In genomic region chr7:10252075-10252474, GRCm38 (mm10) we compare ENCODE assay signal across 46 mouse cellular contexts. TPM values are rescaled to one million over a fixed set of nuclear protein-coding genes. Genes with fewer than 3 reads are reported as not detected.
"Had no signal": no experiment of that assay in that cellular context is flagged by ENCODE, and none has a peak within 500 bp of the region (broad histone marks: within the 10 kb centered on the region; RNA-seq: fewer than 3 reads in every experiment).

No protein-coding gene starts in this region.

- DNase-seq: left cerebral cortex, postnatal 4 days; liver; liver, embryonic 13.5 days; liver, postnatal 0 days; lung, adult 18-20 months; lung, adult 2 months; lung, embryonic 14.5 days; lung, postnatal 10 days; lung, postnatal 14 days; lung, postnatal 36 days; lung, postnatal 4 days; midbrain, embryonic 14.5 days had no signal

- H3K27ac ChIP-seq: limb, embryonic 10.5 days; limb, embryonic 12.5 days; limb, embryonic 13.5 days; limb, embryonic 15.5 days; liver, embryonic 12.5 days; liver, embryonic 13.5 days; liver, embryonic 14.5 days; liver, embryonic 15.5 days; lung, embryonic 15.5 days; macrophage; midbrain, embryonic 12.5 days; midbrain, embryonic 13.5 days; midbrain, embryonic 15.5 days; neural tube, embryonic 12.5 days had no signal

- H3K27me3 ChIP-seq: limb, embryonic 12.5 days; limb, embryonic 13.5 days; limb, embryonic 15.5 days; liver, embryonic 12.5 days; liver, embryonic 13.5 days; liver, embryonic 15.5 days; lung, embryonic 15.5 days; megakaryocyte, embryonic 14.5 days; midbrain, embryonic 12.5 days; midbrain, embryonic 13.5 days; midbrain, embryonic 15.5 days; neural tube, embryonic 12.5 days had no signal

- H3K4me1 ChIP-seq: limb, embryonic 10.5 days; limb, embryonic 12.5 days; limb, embryonic 13.5 days; limb, embryonic 15.5 days; liver, embryonic 12.5 days; liver, embryonic 13.5 days; liver, embryonic 15.5 days; lung, embryonic 15.5 days; megakaryocyte, embryonic 14.5 days; midbrain, embryonic 12.5 days; midbrain, embryonic 13.5 days; midbrain, embryonic 15.5 days; neural tube, embryonic 12.5 days had no signal

- ATAC-seq: liver, embryonic 12.5 days; liver, postnatal 0 days; lung, postnatal 0 days; midbrain, embryonic 13.5 days; midbrain, embryonic 15.5 days; midbrain, embryonic 16.5 days had no signal

- H3K36me3 ChIP-seq: limb, embryonic 10.5 days; limb, embryonic 12.5 days; limb, embryonic 13.5 days; limb, embryonic 15.5 days; liver, embryonic 12.5 days; liver, embryonic 13.5 days; liver, embryonic 15.5 days; lung, embryonic 15.5 days; midbrain, embryonic 12.5 days; midbrain, embryonic 13.5 days; midbrain, embryonic 15.5 days; neural tube, embryonic 12.5 days had no signal

- H3K4me2 ChIP-seq: limb, embryonic 12.5 days; limb, embryonic 13.5 days; limb, embryonic 15.5 days; liver, embryonic 11.5 days; liver, embryonic 12.5 days; liver, embryonic 13.5 days; liver, embryonic 15.5 days; lung, embryonic 14.5 days; lung, embryonic 15.5 days; midbrain, embryonic 12.5 days; midbrain, embryonic 13.5 days; midbrain, embryonic 15.5 days; neural tube, embryonic 12.5 days had no signal

- H3K4me3 ChIP-seq: limb, embryonic 10.5 days; limb, embryonic 12.5 days; limb, embryonic 13.5 days; limb, embryonic 15.5 days; liver, embryonic 12.5 days; liver, embryonic 13.5 days; liver, embryonic 15.5 days; lung, embryonic 15.5 days; megakaryocyte, embryonic 14.5 days; midbrain, embryonic 12.5 days; midbrain, embryonic 13.5 days; midbrain, embryonic 15.5 days; myocyte; neural tube, embryonic 12.5 days had no signal

- H3K9ac ChIP-seq: limb, embryonic 12.5 days; limb, embryonic 13.5 days; limb, embryonic 15.5 days; liver, embryonic 12.5 days; liver, embryonic 13.5 days; liver, embryonic 14.5 days; liver, embryonic 15.5 days; liver, postnatal 0 days; lung, embryonic 14.5 days; lung, embryonic 15.5 days; midbrain, embryonic 12.5 days; midbrain, embryonic 13.5 days; midbrain, embryonic 15.5 days; neural tube, embryonic 12.5 days had no signal

RNA-seq across cellular contexts. Expression of gene Vmn1r66, which starts 25.7 kb away (rescaled TPM):
- total RNA-seq: left cerebral cortex, adult 8-10 months; left cerebral cortex, postnatal 10 days; left cerebral cortex, postnatal 14 days; left cerebral cortex, postnatal 25 days; left cerebral cortex, postnatal 36 days; left cerebral cortex, postnatal 4 days; liver, adult 2 months; megakaryocyte progenitor cell, adult 5-6 weeks; megakaryocyte, adult 5-6 weeks; megakaryocyte-erythroid progenitor cell, adult 5-6 weeks; midbrain, postnatal 0 days; monocyte, adult 5-6 weeks had no signal
- polyA plus RNA-seq: limb, embryonic 10.5 days; limb, embryonic 11.5 days; limb, embryonic 12.5 days; limb, embryonic 13.5 days; limb, embryonic 14.5 days; limb, embryonic 15.5 days; liver, adult 2 months; liver, embryonic 11.5 days; liver, embryonic 12.5 days; liver, embryonic 13.5 days; liver, embryonic 14.5 days; liver, embryonic 15.5 days; liver, embryonic 16.5 days; liver, postnatal 0 days; lung, adult 2 months; lung, embryonic 14.5 days; lung, embryonic 15.5 days; lung, embryonic 16.5 days; lung, postnatal 0 days; macrophage; midbrain, embryonic 12.5 days; midbrain, embryonic 13.5 days; midbrain, embryonic 14.5 days; midbrain, embryonic 15.5 days; midbrain, embryonic 16.5 days; midbrain, postnatal 0 days; myocyte; neural tube, embryonic 11.5 days; neural tube, embryonic 12.5 days had no signal
